Mouse (Mus musculus): ENCODE measurements around the gene Pigw. TPM values are rescaled to one million over a fixed set of nuclear protein-coding genes. Genes with fewer than 3 reads are reported as not detected.
"Not testable (repeated sequence)": the region's sequence is repeated elsewhere in the genome, so short reads cannot be mapped to it uniquely, and the experiment has no call there.

The Pigw gene
- polyA plus RNA-seq, 1 experiment from 2014 or later = 2.3 TPM

- Histone ChIP-seq H3K27me3 (no peaks in the 10 kb centered on the region), H3K9ac (no peak overlapping the region), H3K4me3 (no peak overlapping the region), H3K9me3 (replicated peaks) (no peaks in the 10 kb centered on the region), H3K27ac (no peak overlapping the region), H3K4me2 (no peak overlapping the region), H3K4me1 (no peaks in the 10 kb centered on the region), H3K36me3 (ENCODE audit: poor library complexity, severe bottlenecking) (peaks cover 82% of the 10 kb centered on the region)
- no peak for ATAC-seq
- 92% methylated on average over 14 of the region's 15 CpGs for WGBS
These were observed 13.0 kb upstream of the Pigw start for GRCm38 (mm10) chr11:84893113-84893512.

- no peak overlapping the region for H3K4me3 ChIP-seq
- H3K36me3 ChIP-seq (ENCODE audit: poor library complexity, severe bottlenecking) = peaks cover 82% of the 10 kb centered on the region
- H3K9ac ChIP-seq = no peak overlapping the region
- no peaks in the 10 kb centered on the region for H3K27me3 ChIP-seq
- no peaks in the 10 kb centered on the region for H3K4me1 ChIP-seq
- no peak overlapping the region for H3K4me2 ChIP-seq
- no peak for ATAC-seq
- no peaks in the 10 kb centered on the region for H3K9me3 ChIP-seq (replicated peaks)
- H3K27ac ChIP-seq = no peak overlapping the region
- WGBS = 92% methylated on average over 7 of the region's 7 CpGs
These were observed 11.6 kb upstream of the Pigw start for GRCm38 (mm10) chr11:84891705-84892104.

GRCm38 (mm10) chr11:84889492-84889891 is 9.4 kb upstream of the Pigw start:
- H3K27me3 ChIP-seq = no peaks in the 10 kb centered on the region
- H3K9ac ChIP-seq = no peak overlapping the region
- no peak overlapping the region for H3K27ac ChIP-seq
- peaks cover 81% of the 10 kb centered on the region for H3K36me3 ChIP-seq (ENCODE audit: poor library complexity, severe bottlenecking)
- no peaks in the 10 kb centered on the region for H3K4me1 ChIP-seq
- no peaks in the 10 kb centered on the region for H3K9me3 ChIP-seq (replicated peaks)
- 95% methylated on average over 2 of the region's 2 CpGs for WGBS
- no peak for ATAC-seq
- H3K4me3 ChIP-seq = no peak overlapping the region
- no peak overlapping the region for H3K4me2 ChIP-seq

GRCm38 (mm10) chr11:84888025-84888424 is 7.9 kb upstream of the Pigw start:
- no peak overlapping the region for H3K4me3 ChIP-seq
- no peaks in the 10 kb centered on the region for H3K9me3 ChIP-seq (replicated peaks)
- ATAC-seq = no peak
- H3K4me2 ChIP-seq = no peak overlapping the region
- no peak overlapping the region for H3K27ac ChIP-seq
- H3K9ac ChIP-seq = no peak overlapping the region
- WGBS = 97% methylated on average over 8 of the region's 8 CpGs
- peaks cover 84% of the 10 kb centered on the region for H3K36me3 ChIP-seq (ENCODE audit: poor library complexity, severe bottlenecking)
- no peaks in the 10 kb centered on the region for H3K4me1 ChIP-seq
- no peaks in the 10 kb centered on the region for H3K27me3 ChIP-seq

GRCm38 (mm10) chr11:84886767-84887511 is 6.9 kb upstream of the Pigw start:
- whole genome bisulfite sequencing = 88% methylated on average over 11 of the region's 11 CpGs
- Histone ChIP-seq H3K9me3 (replicated peaks) (no peaks in the 10 kb centered on the region), H3K27me3 (no peaks in the 10 kb centered on the region), H3K9ac (no peak overlapping the region), H3K4me2 (no peak overlapping the region), H3K4me3 (no peak overlapping the region), H3K4me1 (no peaks in the 10 kb centered on the region), H3K36me3 (ENCODE audit: poor library complexity, severe bottlenecking) (peaks cover 77% of the 10 kb centered on the region), H3K27ac (no peak overlapping the region)
- ATAC-seq = no peak

GRCm38 (mm10) chr11:84886236-84886635 is 6.2 kb upstream of the Pigw start:
- H3K4me1 ChIP-seq = peaks cover 4% of the 10 kb centered on the region
- H3K4me2 ChIP-seq = no peak overlapping the region
- no peaks in the 10 kb centered on the region for H3K27me3 ChIP-seq
- 96% methylated on average over 5 of the region's 5 CpGs for WGBS
- no peak overlapping the region for H3K4me3 ChIP-seq
- ATAC-seq = no peak
- H3K36me3 ChIP-seq (ENCODE audit: poor library complexity, severe bottlenecking) = peaks cover 72% of the 10 kb centered on the region
- H3K9ac ChIP-seq = no peak overlapping the region
- no peaks in the 10 kb centered on the region for H3K9me3 ChIP-seq (replicated peaks)
- no peak overlapping the region for H3K27ac ChIP-seq

- ATAC-seq = no peak
- Histone ChIP-seq H3K27ac (no peak overlapping the region), H3K9me3 (replicated peaks) (no peaks in the 10 kb centered on the region), H3K36me3 (ENCODE audit: poor library complexity, severe bottlenecking) (peaks cover 68% of the 10 kb centered on the region), H3K4me2 (no peak overlapping the region), H3K9ac (no peak overlapping the region), H3K4me3 (no peak overlapping the region), H3K4me1 (peaks cover 11% of the 10 kb centered on the region), H3K27me3 (no peaks in the 10 kb centered on the region)
- 86% methylated on average over 4 of the region's 4 CpGs for WGBS
These were observed 5.2 kb upstream of the Pigw start for GRCm38 (mm10) chr11:84885238-84885637.

GRCm38 (mm10) chr11:84882346-84882745 is 2.3 kb upstream of the Pigw start:
- ATAC-seq = no peak
- Histone ChIP-seq H3K4me3 (no peak overlapping the region), H3K9me3 (replicated peaks) (no peaks in the 10 kb centered on the region), H3K4me1 (peaks cover 18% of the 10 kb centered on the region), H3K27me3 (no peaks in the 10 kb centered on the region), H3K4me2 (no peak overlapping the region), H3K9ac (no peak overlapping the region), H3K27ac (no peak overlapping the region), H3K36me3 (ENCODE audit: poor library complexity, severe bottlenecking) (peaks cover 50% of the 10 kb centered on the region)
- WGBS = 95% methylated on average over 7 of the region's 7 CpGs

GRCm38 (mm10) chr11:84880971-84881370 is 886 bp upstream of the Pigw start:
- Histone ChIP-seq H3K36me3 (ENCODE audit: poor library complexity, severe bottlenecking) (peaks cover 37% of the 10 kb centered on the region), H3K9ac (peak overlapping the region; percentile 88), H3K4me3 (peak overlapping the region; percentile 86), H3K27me3 (no peaks in the 10 kb centered on the region), H3K27ac (no peak overlapping the region; the same call in 1 of the 2 replicates), H3K4me1 (peaks cover 18% of the 10 kb centered on the region), H3K4me2 (peak overlapping the region; percentile 93), H3K9me3 (replicated peaks) (no peaks in the 10 kb centered on the region)
- WGBS = 59% methylated on average over 9 of the region's 9 CpGs
- ATAC-seq = no peak

GRCm38 (mm10) chr11:84880465-84880961 is 428 bp upstream of the Pigw start:
- peak overlapping the region; percentile 93 for H3K4me2 ChIP-seq
- H3K27me3 ChIP-seq = no peaks in the 10 kb centered on the region
- H3K9me3 ChIP-seq (replicated peaks) = no peaks in the 10 kb centered on the region
- H3K4me1 ChIP-seq = peaks cover 18% of the 10 kb centered on the region
- peak; percentile 31 for ATAC-seq
- H3K36me3 ChIP-seq (ENCODE audit: poor library complexity, severe bottlenecking) = peaks cover 34% of the 10 kb centered on the region
- H3K27ac ChIP-seq = peak overlapping the region; percentile 80
- peak overlapping the region; percentile 86 for H3K4me3 ChIP-seq
- H3K9ac ChIP-seq = peak overlapping the region; percentile 88
- WGBS = under 1% methylated on average over 24 of the region's 24 CpGs

GRCm38 (mm10) chr11:84879007-84879771 is 896 bp downstream of the Pigw start:
- WGBS = 20% methylated on average over 7 of the region's 7 CpGs

GRCm38 (mm10) chr11:84876020-84876419 is 4.1 kb downstream of the Pigw start:
- ATAC-seq = not testable (repeated sequence)

More at GRCm38 (mm10) chr11:84879007-84879771, 896 bp downstream of the Pigw start:
- Histone ChIP-seq H3K36me3 (ENCODE audit: poor library complexity, severe bottlenecking) (peaks cover 22% of the 10 kb centered on the region), H3K9ac (peak overlapping the region; percentile 88), H3K4me2 (peak overlapping the region; percentile 93), H3K27me3 (no peaks in the 10 kb centered on the region), H3K4me1 (peaks cover 18% of the 10 kb centered on the region), H3K27ac (peak overlapping the region; percentile 80), H3K9me3 (replicated peaks) (no peaks in the 10 kb centered on the region), H3K4me3 (peak overlapping the region; percentile 86)
- no peak for ATAC-seq

More at GRCm38 (mm10) chr11:84876020-84876419, 4.1 kb downstream of the Pigw start:
- H3K27ac ChIP-seq; H3K4me2 ChIP-seq; H3K9ac ChIP-seq; H3K27me3 ChIP-seq; H3K4me3 ChIP-seq; H3K36me3 ChIP-seq (ENCODE audit: poor library complexity, severe bottlenecking); H3K9me3 ChIP-seq (replicated peaks): not testable (repeated sequence)
- 20% methylated on average over 1 of the region's 1 CpGs for WGBS
- peaks cover 19% of the 10 kb centered on the region for H3K4me1 ChIP-seq
